ENCODE assay signal across 8 mouse cellular contexts in the genomic region with DNA sequence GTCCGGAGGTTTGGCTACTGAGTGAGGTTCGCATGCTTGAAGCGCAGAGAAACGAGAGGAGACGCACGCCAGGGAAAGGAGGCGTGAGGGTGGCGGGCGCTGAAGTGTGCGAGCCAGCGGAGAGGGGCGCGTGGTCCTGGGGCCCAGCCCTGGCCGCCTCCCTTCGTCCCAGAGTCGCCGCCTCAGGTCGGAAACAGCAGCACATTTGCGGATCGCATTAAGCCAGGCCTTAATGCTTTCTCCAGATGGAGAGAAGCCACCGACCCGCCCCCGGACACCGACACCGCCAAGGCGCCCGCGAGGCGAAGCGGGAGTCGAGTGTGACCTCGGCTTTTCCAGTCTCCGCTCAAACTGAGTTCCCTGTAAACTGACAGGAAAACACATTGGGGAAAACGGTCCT. TPM values are rescaled to one million over a fixed set of nuclear protein-coding genes. Genes with fewer than 3 reads are reported as not detected.
DNase-seq lines count a peak whose midpoint lies in the region; ATAC-seq and TF ChIP-seq lines count a peak whose summit lies in the region.

No protein-coding gene starts in this region.

- peaks cover 13% of the 10 kb centered on the region for H3K4me1 ChIP-seq in testis, adult 2 months (ENCODE audit: control insufficient read depth, insufficient read depth, low read length)
- no peaks in the 10 kb centered on the region for H3K4me1 ChIP-seq in forebrain, embryonic 11.5 days (replicated peaks; ENCODE audit: control insufficient read depth, insufficient read depth, low read length)
- H3K4me1 ChIP-seq in heart, embryonic 16.5 days (ENCODE audit: control insufficient read depth, insufficient read depth, low read length): 0 out of 2 replicates have a peak, but pooled peaks cover 6% of the 10 kb centered on the region
- H3K4me1 ChIP-seq in liver, embryonic 13.5 days (replicated peaks): no peaks in the 10 kb centered on the region

- peak overlapping the region; percentile 41 for H3K4me3 ChIP-seq in testis, adult 2 months (ENCODE audit: control insufficient read depth, low read depth, low read length)
- H3K4me3 ChIP-seq in forebrain, embryonic 11.5 days (ENCODE audit: low read depth, low read length): peak overlapping the region; percentile 39
- peak overlapping the region; percentile 66 for H3K4me3 ChIP-seq in heart, embryonic 16.5 days (ENCODE audit: low read length)
- 0 out of 2 replicates have a peak overlapping the region, but pooled peaks have one; percentile 33 for H3K4me3 ChIP-seq in liver, embryonic 13.5 days (replicated peaks)

- peak overlapping the region; percentile 58 for H3K4me2 ChIP-seq in forebrain, embryonic 11.5 days (ENCODE audit: low read depth, low read length, severe bottlenecking)
- peak overlapping the region; percentile 86 for H3K4me2 ChIP-seq in heart, embryonic 16.5 days (ENCODE audit: low read depth, low read length)
- peak overlapping the region; percentile 45 for H3K4me2 ChIP-seq in liver, embryonic 13.5 days

- H3K36me3 ChIP-seq in testis, adult 2 months (ENCODE audit: control insufficient read depth, insufficient read depth, low read length): no peaks in the 10 kb centered on the region
- H3K36me3 ChIP-seq in forebrain, embryonic 11.5 days (ENCODE audit: control insufficient read depth, insufficient read depth, low read length): no peaks in the 10 kb centered on the region
- no peaks in the 10 kb centered on the region for H3K36me3 ChIP-seq in heart, embryonic 16.5 days (ENCODE audit: control insufficient read depth, insufficient read depth)
- H3K36me3 ChIP-seq in liver, embryonic 13.5 days: no peaks in the 10 kb centered on the region

- DNase-seq in testis, postnatal 14 days (ENCODE audit: low spot score): no peak
- DNase-seq in forebrain, embryonic 11.5 days (ENCODE audit: low spot score): peak; percentile 57
- no peak for DNase-seq in liver, embryonic 13.5 days
- DNase-seq in right cerebral cortex, postnatal 4 days: peak; percentile 13
- DNase-seq in spleen, postnatal 14 days (ENCODE audit: low spot score in 2 of 2): no peak

- ATAC-seq in forebrain, embryonic 11.5 days (replicated peaks; ENCODE audit: low FRiP score): no peak
- peak; percentile 53; the same call in 1 of the 2 replicates for ATAC-seq in heart, embryonic 16.5 days (replicated peaks; ENCODE audit: extremely low read depth, insufficient read depth, low FRiP score)
- ATAC-seq in liver, embryonic 13.5 days (ENCODE audit: low read depth): no peak
- ATAC-seq in frontal cortex, adult (ENCODE audit: low TSS enrichment): no peak

- H3K27me3 ChIP-seq in testis, adult 2 months (ENCODE audit: control insufficient read depth, insufficient read depth, low read length): no peaks in the 10 kb centered on the region
- H3K27me3 ChIP-seq in forebrain, embryonic 11.5 days (ENCODE audit: control insufficient read depth, insufficient read depth, low read length): peaks cover 38% of the 10 kb centered on the region
- H3K27me3 ChIP-seq in heart, embryonic 16.5 days (ENCODE audit: control insufficient read depth, insufficient read depth, low read length): peaks cover 44% of the 10 kb centered on the region
- H3K27me3 ChIP-seq in liver, embryonic 13.5 days: peaks cover 55% of the 10 kb centered on the region

- no peaks in the 10 kb centered on the region for H3K9me3 ChIP-seq in forebrain, embryonic 11.5 days (ENCODE audit: control insufficient read depth, low read length)
- peaks cover 3% of the 10 kb centered on the region for H3K9me3 ChIP-seq in heart, embryonic 16.5 days (replicated peaks; ENCODE audit: control insufficient read depth, low read length)
- no peaks in the 10 kb centered on the region for H3K9me3 ChIP-seq in liver, embryonic 13.5 days (replicated peaks)

- under 1% methylated on average over 33 of the region's 34 CpGs for WGBS in forebrain, embryonic 11.5 days
- WGBS in heart, embryonic 16.5 days: under 1% methylated on average over 34 of the region's 34 CpGs
- WGBS in liver, embryonic 13.5 days (ENCODE audit: insufficient replicate concordance): 5% methylated on average over 34 of the region's 34 CpGs

- no peak for TF ChIP-seq POLR2A in testis, adult 2 months (IDR thresholded peaks at IDR 0.05; ENCODE audit: control insufficient read depth, low read depth, low read length)

- H3K9ac ChIP-seq in forebrain, embryonic 11.5 days (ENCODE audit: low read length): no peak overlapping the region
- H3K9ac ChIP-seq in heart, embryonic 16.5 days (ENCODE audit: low read length): peak overlapping the region; percentile 74
- H3K9ac ChIP-seq in liver, embryonic 13.5 days: no peak overlapping the region

- H3K27ac ChIP-seq in testis, adult 2 months (ENCODE audit: control insufficient read depth, insufficient read depth, low read depth, low read length): no peak overlapping the region
- no peak overlapping the region for H3K27ac ChIP-seq in forebrain, embryonic 11.5 days (ENCODE audit: low read depth, low read length)
- no peak overlapping the region for H3K27ac ChIP-seq in heart, embryonic 16.5 days (ENCODE audit: low read length)
- H3K27ac ChIP-seq in liver, embryonic 13.5 days: no peak overlapping the region

- TF ChIP-seq CTCF in testis, adult 2 months (IDR thresholded peaks at IDR 0.05; ENCODE audit: control insufficient read depth, insufficient read depth, insufficient replicate concordance, low read depth, low read length): 0 out of 2 replicates have a peak, but pooled peaks have one; percentile 2

RNA-seq across cellular contexts. Expression of gene Adamtsl3, which starts 0.6 kb away (rescaled TPM):
- polyA plus RNA-seq in testis, adult 2 months (2012; rRNA removed): 0.43 and 0.45 TPM in 2 replicates
- polyA plus RNA-seq in forebrain, embryonic 11.5 days (2014; fragmentation: Nextera tagmentation; extraction: Ambion mirVana): 0.36 and 0.40 TPM in 2 replicates
- 1.6 and 2.6 TPM in 2 replicates for polyA plus RNA-seq in heart, embryonic 16.5 days (2015; fragmentation: Nextera tagmentation; extraction: Ambion mirVana)
- 0.08 and 0.09 TPM in 2 replicates for polyA plus RNA-seq in liver, embryonic 13.5 days (2015; fragmentation: Nextera tagmentation; extraction: Ambion mirVana)

Comparison
In these comparisons a context has a peak if more than half of its experiments do, and no peak if none do; other contexts are left out.
1. DNase-seq: peak in forebrain, embryonic 11.5 days (single experiment) and right cerebral cortex, postnatal 4 days (single experiment); none in testis, postnatal 14 days (single experiment), liver, embryonic 13.5 days (single experiment) and spleen, postnatal 14 days (0 of 2).
2. Peak in every context shown above with its lines, with median percentiles within 50 percentile points of each other: H3K4me3 ChIP-seq and H3K4me2 ChIP-seq.